Mouse (Mus musculus) lung, embryonic 15.5 days (tissue): Measurements from ENCODE around the gene Zic2. TPM values are rescaled to one million over a fixed set of nuclear protein-coding genes. Genes with fewer than 3 reads are reported as not detected.
A peak's percentile ranks its signal among the peaks of the same experiment; 100 is the strongest.

Experiments
- ATAC-seq: fragments of 200-750 bp; cut with Nextera tagmentation; 2 replicates; pipeline ENCODE4 v1.8.0; 2017; ENCODE audit warnings: moderate number of reproducible peaks, borderline replicate concordance; ENCODE audit not compliant: low FRiP score, low TSS enrichment; ENCODE audit errors: extremely low read depth
- H3K27ac ChIP-seq: fragments of 300-500 bp; sonication (generic); 2 replicates; pipeline ENCODE4 v1.5.1; 2015; ENCODE audit warnings: moderate library complexity, mild to moderate bottlenecking, inconsistent platforms
- H3K27me3 ChIP-seq: fragments of 300-500 bp; sonication (generic); 2 replicates; pipeline ENCODE4 v1.6.1; 2015; ENCODE audit warnings: inconsistent platforms
- H3K36me3 ChIP-seq: fragments of 300-500 bp; sonication (generic); 2 replicates; pipeline ENCODE4 v1.6.1; 2015; ENCODE audit warnings: inconsistent platforms
- H3K4me1 ChIP-seq: fragments of 300-500 bp; sonication (generic); 2 replicates; pipeline ENCODE4 v1.6.1; 2015; ENCODE audit warnings: inconsistent platforms
- H3K4me2 ChIP-seq: fragments of 300-500 bp; sonication (generic); 2 replicates; pipeline ENCODE4 v1.6.1; 2015; ENCODE audit warnings: inconsistent platforms, mild to moderate bottlenecking, moderate library complexity
- H3K4me3 ChIP-seq: fragments of 300-500 bp; sonication (generic); 2 replicates; pipeline ENCODE4 v1.5.1; 2015; ENCODE audit warnings: mild to moderate bottlenecking, inconsistent platforms
- H3K9ac ChIP-seq: fragments of 300-500 bp; sonication (generic); 2 replicates; pipeline ENCODE4 v1.6.1; 2015; ENCODE audit warnings: inconsistent platforms
- H3K9me3 ChIP-seq: fragments of 300-500 bp; sonication (generic); 2 replicates; pipeline ENCODE4 v1.6.1; 2016; ENCODE audit warnings: inconsistent platforms
- WGBS: fragments of 180-500 bp; shearing (Covaris S2); methylation state at CpG from one replicate; pipeline ENCODE4 v1.1.7; 2015; 5-methylcytosine and 5-hydroxymethylcytosine counted together
- polyA plus RNA-seq: library from polyadenylated mRNA; unstranded; fragments of >200 nt; fragmentation: Nextera tagmentation; extraction: Ambion mirVana; gene quantifications from 2 replicates; pipeline ENCODE4 v1.2.1, GENCODE M21; 2015

Gene Zic2
- polyA plus RNA-seq, 1 experiment from 2014 or later, result not detected

DNA sequence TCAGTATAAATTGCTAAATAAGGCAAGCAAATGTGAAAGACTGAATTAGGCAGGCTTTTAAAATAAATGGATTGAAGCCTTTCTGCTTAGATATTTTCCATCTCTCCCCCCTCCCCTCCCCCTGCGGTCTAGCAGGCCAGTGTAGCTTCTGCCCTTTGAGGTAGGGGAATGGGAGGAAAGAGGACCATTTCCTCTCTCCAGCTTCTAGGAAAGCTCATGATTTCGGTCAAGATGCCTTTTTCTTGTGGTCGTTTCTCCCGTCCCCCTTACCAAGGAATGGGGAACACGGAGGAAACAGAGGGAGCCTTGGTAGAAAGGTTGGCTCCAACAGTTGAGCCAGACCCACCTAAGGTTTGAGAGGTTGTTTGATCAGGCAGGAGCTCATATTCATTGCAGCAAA lies 2.6 kb upstream of the Zic2 start:
- H3K4me3 ChIP-seq, result no peak overlapping the region
- peaks cover 99% of the 10 kb centered on the region for H3K27me3 ChIP-seq
- H3K4me2 ChIP-seq, result no peak overlapping the region
- WGBS, result 3% methylated on average over 5 of the region's 5 CpGs
- H3K27ac ChIP-seq, result no peak overlapping the region
- H3K4me1 ChIP-seq, result peaks cover 25% of the 10 kb centered on the region
- no peak for ATAC-seq
- H3K36me3 ChIP-seq, result no peaks in the 10 kb centered on the region
- H3K9ac ChIP-seq, result no peak overlapping the region
- H3K9me3 ChIP-seq, result no peaks in the 10 kb centered on the region

DNA sequence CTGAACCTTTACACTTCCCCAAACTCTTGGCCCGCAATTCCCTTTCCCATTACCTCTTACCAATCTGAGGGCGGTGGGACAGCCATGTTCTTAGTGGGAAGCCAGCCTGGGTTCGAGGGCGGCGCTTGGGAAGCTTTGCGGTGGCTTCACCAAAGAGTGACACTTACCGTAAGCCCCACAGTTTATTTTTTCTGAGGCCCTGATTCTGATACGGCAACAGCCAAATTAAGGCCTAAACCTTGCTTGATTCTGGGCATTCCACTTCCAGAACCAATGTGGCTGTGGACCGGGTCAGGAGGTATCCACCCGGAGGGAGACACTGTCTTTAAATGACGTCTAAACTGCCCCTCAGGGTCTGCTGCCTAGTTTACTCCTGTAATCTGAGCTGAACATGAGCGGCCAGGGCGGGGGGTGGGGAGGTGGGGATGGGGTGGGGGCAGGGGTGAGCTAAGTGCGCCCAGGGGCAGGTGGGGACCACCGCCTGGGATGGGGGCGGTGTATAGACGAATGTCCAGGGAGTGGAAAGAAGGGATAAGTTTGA lies 2.0 kb upstream of the Zic2 start:
- H3K4me2 ChIP-seq, result no peak overlapping the region
- 0 out of 2 replicates have a peak, but pooled peaks have one; percentile 6 for ATAC-seq
- no peaks in the 10 kb centered on the region for H3K36me3 ChIP-seq
- H3K9ac ChIP-seq, result no peak overlapping the region
- H3K27me3 ChIP-seq, result peaks cover 99% of the 10 kb centered on the region
- no peaks in the 10 kb centered on the region for H3K9me3 ChIP-seq
- no peak overlapping the region for H3K4me3 ChIP-seq
- no peak overlapping the region for H3K27ac ChIP-seq
- WGBS, result 1% methylated on average over 17 of the region's 17 CpGs
- peaks cover 25% of the 10 kb centered on the region for H3K4me1 ChIP-seq

GRCm38 (mm10) chr14:122474041-122474890 lies 969 bp upstream of the Zic2 start:
- WGBS, result under 1% methylated on average over 57 of the region's 57 CpGs
- Histone ChIP-seq H3K36me3 (no peaks in the 10 kb centered on the region), H3K4me2 (peak overlapping the region; percentile 63), H3K27ac (no peak overlapping the region), H3K27me3 (peaks cover 98% of the 10 kb centered on the region), H3K9me3 (no peaks in the 10 kb centered on the region), H3K4me1 (peaks cover 25% of the 10 kb centered on the region), H3K4me3 (peak overlapping the region; percentile 35), H3K9ac (no peak overlapping the region)
- peak; percentile 45; the same call in 1 of the 2 replicates for ATAC-seq

GRCm38 (mm10) chr14:122475557-122476040 lies 364 bp downstream of the Zic2 start:
- Histone ChIP-seq H3K4me3 (peak overlapping the region; percentile 35), H3K9ac (no peak overlapping the region), H3K9me3 (no peaks in the 10 kb centered on the region), H3K27me3 (peaks cover 97% of the 10 kb centered on the region), H3K4me2 (peak overlapping the region; percentile 63), H3K36me3 (no peaks in the 10 kb centered on the region), H3K27ac (no peak overlapping the region), H3K4me1 (peaks cover 25% of the 10 kb centered on the region)
- WGBS, result 2% methylated on average over 61 of the region's 65 CpGs
- ATAC-seq, result peak; percentile 12; the same call in 1 of the 2 replicates

- peaks cover 25% of the 10 kb centered on the region for H3K4me1 ChIP-seq
- H3K27ac ChIP-seq, result no peak overlapping the region
- H3K9me3 ChIP-seq, result no peaks in the 10 kb centered on the region
- no peak for ATAC-seq
- under 1% methylated on average over 62 of the region's 62 CpGs for WGBS
- peaks cover 97% of the 10 kb centered on the region for H3K27me3 ChIP-seq
- H3K4me3 ChIP-seq, result peak overlapping the region; percentile 35
- H3K4me2 ChIP-seq, result peak overlapping the region; percentile 63
- H3K36me3 ChIP-seq, result no peaks in the 10 kb centered on the region
- no peak overlapping the region for H3K9ac ChIP-seq
Measured at GRCm38 (mm10) chr14:122476041-122476821, 996 bp downstream of the Zic2 start.

DNA sequence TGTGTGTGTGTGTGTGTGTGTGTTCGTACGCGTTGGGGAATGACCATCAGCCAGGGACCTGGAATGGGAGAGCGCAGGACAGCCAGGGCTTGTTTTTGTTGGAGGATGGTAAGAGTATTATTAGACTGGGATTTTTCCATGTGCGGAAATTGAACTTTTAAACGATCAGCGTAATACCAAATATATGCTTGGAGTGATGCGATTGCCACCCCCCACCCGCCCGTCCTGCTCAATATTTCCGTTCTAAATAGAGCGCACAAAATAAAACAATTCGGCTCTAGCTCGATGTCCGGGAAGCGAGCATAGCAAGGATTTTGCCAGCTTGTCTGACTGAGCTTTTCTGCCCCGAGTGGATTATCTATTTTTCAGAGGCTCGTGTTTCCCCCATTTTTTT lies 1.6 kb downstream of the Zic2 start:
- Histone ChIP-seq H3K9me3 (no peaks in the 10 kb centered on the region), H3K27me3 (peaks cover 97% of the 10 kb centered on the region), H3K4me1 (peaks cover 25% of the 10 kb centered on the region), H3K36me3 (no peaks in the 10 kb centered on the region), H3K9ac (no peak overlapping the region), H3K27ac (no peak overlapping the region), H3K4me2 (no peak overlapping the region), H3K4me3 (no peak overlapping the region)
- no peak for ATAC-seq
- under 1% methylated on average over 18 of the region's 18 CpGs for WGBS

DNA sequence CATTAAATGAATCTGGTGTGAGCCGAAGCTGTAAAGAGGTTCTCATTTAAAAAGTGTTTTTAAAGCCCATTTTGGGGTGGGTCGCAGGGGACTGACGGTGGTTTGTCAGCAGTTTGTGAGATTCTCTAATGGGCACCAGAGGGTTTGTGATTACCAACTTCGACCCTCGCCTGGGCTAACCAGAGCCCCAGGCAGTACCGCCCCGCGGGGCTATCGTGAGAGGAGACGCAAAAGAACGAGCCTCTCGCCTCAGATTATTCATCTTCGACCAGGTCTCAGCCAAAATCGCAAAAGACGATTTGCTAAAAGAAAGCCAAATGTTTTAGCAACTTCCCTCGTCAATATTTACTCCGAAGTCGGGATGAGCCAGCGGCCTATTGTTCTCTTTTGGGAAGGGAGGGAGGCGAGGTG lies 2.0 kb downstream of the Zic2 start:
- no peak overlapping the region for H3K4me2 ChIP-seq
- peaks cover 25% of the 10 kb centered on the region for H3K4me1 ChIP-seq
- H3K27ac ChIP-seq, result no peak overlapping the region
- H3K9me3 ChIP-seq, result no peaks in the 10 kb centered on the region
- ATAC-seq, result no peak
- no peak overlapping the region for H3K9ac ChIP-seq
- peaks cover 97% of the 10 kb centered on the region for H3K27me3 ChIP-seq
- H3K36me3 ChIP-seq, result no peaks in the 10 kb centered on the region
- WGBS, result 2% methylated on average over 20 of the region's 20 CpGs
- H3K4me3 ChIP-seq, result no peak overlapping the region

DNA sequence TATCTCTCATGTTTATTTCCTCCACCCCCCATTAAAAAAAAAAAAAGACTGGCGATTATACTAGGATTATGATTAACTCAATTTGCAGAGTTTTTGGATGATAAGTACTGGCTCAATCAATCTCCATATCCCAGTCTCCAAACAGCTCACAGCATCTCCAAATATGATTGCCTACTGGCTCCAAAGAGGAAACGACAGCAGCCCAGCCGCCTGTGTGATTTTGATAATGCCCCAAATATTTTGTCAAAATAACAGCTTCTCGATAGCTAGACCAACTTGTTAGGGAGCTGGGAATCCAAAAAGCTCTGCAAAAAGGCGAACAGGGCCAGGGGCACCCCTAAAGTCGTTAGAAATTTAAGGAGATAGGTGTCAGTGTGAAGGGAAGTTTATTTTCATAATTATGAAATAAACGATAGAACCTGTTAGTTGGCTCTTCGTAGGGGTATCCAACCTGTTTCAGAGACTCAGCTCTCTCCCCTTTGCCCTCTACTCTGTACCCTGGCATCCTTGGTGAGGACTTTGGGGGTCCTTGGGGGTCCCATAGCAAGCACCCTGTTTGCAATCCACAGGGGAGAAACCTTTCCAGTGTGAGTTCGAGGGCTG lies 2.8 kb downstream of the Zic2 start:
- Histone ChIP-seq H3K4me3 (no peak overlapping the region), H3K4me2 (no peak overlapping the region), H3K36me3 (no peaks in the 10 kb centered on the region), H3K9ac (no peak overlapping the region), H3K27me3 (peaks cover 97% of the 10 kb centered on the region), H3K27ac (no peak overlapping the region), H3K9me3 (no peaks in the 10 kb centered on the region), H3K4me1 (peaks cover 25% of the 10 kb centered on the region)
- no peak for ATAC-seq
- WGBS, result 2% methylated on average over 9 of the region's 9 CpGs

GRCm38 (mm10) chr14:122478574-122479011 lies 3.4 kb downstream of the Zic2 start:
- no peak overlapping the region for H3K27ac ChIP-seq
- no peak for ATAC-seq
- no peak overlapping the region for H3K4me3 ChIP-seq
- peaks cover 25% of the 10 kb centered on the region for H3K4me1 ChIP-seq
- under 1% methylated on average over 22 of the region's 22 CpGs for WGBS
- H3K9me3 ChIP-seq, result no peaks in the 10 kb centered on the region
- no peaks in the 10 kb centered on the region for H3K36me3 ChIP-seq
- H3K27me3 ChIP-seq, result peaks cover 97% of the 10 kb centered on the region
- H3K4me2 ChIP-seq, result no peak overlapping the region
- no peak overlapping the region for H3K9ac ChIP-seq

- Histone ChIP-seq H3K9me3 (no peaks in the 10 kb centered on the region), H3K9ac (no peak overlapping the region), H3K27me3 (peaks cover 97% of the 10 kb centered on the region), H3K4me1 (peaks cover 16% of the 10 kb centered on the region), H3K36me3 (no peaks in the 10 kb centered on the region), H3K27ac (no peak overlapping the region), H3K4me3 (no peak overlapping the region), H3K4me2 (no peak overlapping the region)
- ATAC-seq, result no peak
- 23% methylated on average over 17 of the region's 17 CpGs for WGBS
Measured at GRCm38 (mm10) chr14:122479461-122480109, 4.3 kb downstream of the Zic2 start.

DNA sequence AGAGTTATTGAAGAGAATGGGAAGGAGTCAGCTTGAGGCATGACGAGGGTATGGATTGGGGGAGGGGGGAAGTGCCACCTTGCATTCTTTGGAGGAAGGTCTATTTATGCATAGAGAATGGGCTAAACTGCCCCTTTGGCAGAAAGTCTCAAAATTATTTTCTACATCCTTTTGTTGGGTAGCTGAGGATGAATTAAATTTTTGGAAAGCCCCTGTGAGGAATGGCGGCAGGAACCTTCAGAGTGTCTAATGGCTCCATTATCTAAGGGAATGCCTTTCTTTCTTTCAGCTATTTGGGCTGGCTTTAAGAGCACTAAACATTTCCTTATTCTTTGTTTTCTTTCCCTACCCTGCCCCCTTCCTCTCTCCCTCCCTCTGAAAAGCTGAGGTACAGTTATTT lies 5.1 kb downstream of the Zic2 start:
- 1% methylated on average over 2 of the region's 2 CpGs for WGBS
- no peaks in the 10 kb centered on the region for H3K36me3 ChIP-seq
- H3K9me3 ChIP-seq, result no peaks in the 10 kb centered on the region
- H3K4me1 ChIP-seq, result peaks cover 9% of the 10 kb centered on the region; the same call in 1 of the 2 replicates
- H3K27me3 ChIP-seq, result peaks cover 97% of the 10 kb centered on the region
- H3K9ac ChIP-seq, result no peak overlapping the region
- H3K4me2 ChIP-seq, result no peak overlapping the region
- no peak for ATAC-seq
- H3K27ac ChIP-seq, result no peak overlapping the region
- H3K4me3 ChIP-seq, result no peak overlapping the region
